Mouse (Mus musculus) heart, embryonic 12.5 days (tissue): ENCODE results near the gene Sectm1b. TPM values are rescaled to one million over a fixed set of nuclear protein-coding genes. Genes with fewer than 3 reads are reported as not detected.
A peak's percentile ranks its signal among the peaks of the same experiment; 100 is the strongest.
"Not testable (repeated sequence)": the region's sequence is repeated elsewhere in the genome, so short reads cannot be mapped to it uniquely, and the experiment has no call there.

Experiments
- ATAC-seq: fragments of 200-750 bp; cut with Nextera tagmentation; 2 replicates; pipeline ENCODE4 v1.8.0; 2017; ENCODE audit warnings: moderate TSS enrichment, moderate library complexity; ENCODE audit not compliant: insufficient number of reproducible peaks, low FRiP score
- H3K27ac ChIP-seq: fragments of 300-500 bp; sonication (generic); 2 replicates; pipeline ENCODE4 v1.5.1; 2016; ENCODE audit warnings: mild to moderate bottlenecking, moderate library complexity; ENCODE audit not compliant: poor library complexity, severe bottlenecking
- H3K27me3 ChIP-seq: fragments of 300-500 bp; sonication (generic); replicated peaks from 2 replicates; pipeline ENCODE4 v1.6.1; 2016; ENCODE audit warnings: mild to moderate bottlenecking, moderate library complexity
- H3K36me3 ChIP-seq: fragments of 300-500 bp; sonication (generic); 2 replicates; pipeline ENCODE4 v1.6.1; 2016; ENCODE audit warnings: mild to moderate bottlenecking, moderate library complexity
- H3K4me1 ChIP-seq: fragments of 300-500 bp; sonication (generic); replicated peaks from 2 replicates; pipeline ENCODE4 v1.6.1; 2016; ENCODE audit warnings: mild to moderate bottlenecking
- H3K4me2 ChIP-seq: fragments of 300-500 bp; sonication (generic); 2 replicates; pipeline ENCODE4 v1.6.1; 2016; ENCODE audit warnings: mild to moderate bottlenecking, moderate library complexity
- H3K4me3 ChIP-seq: fragments of 300-500 bp; sonication (generic); 2 replicates; pipeline ENCODE4 v1.5.1; 2016; ENCODE audit warnings: mild to moderate bottlenecking
- H3K9ac ChIP-seq: fragments of 300-500 bp; sonication (generic); 2 replicates; pipeline ENCODE4 v1.6.1; 2016; ENCODE audit warnings: mild to moderate bottlenecking, moderate library complexity
- H3K9me3 ChIP-seq: fragments of 300-500 bp; sonication (generic); replicated peaks from 2 replicates; pipeline ENCODE4 v1.6.1; 2016; ENCODE audit warnings: mild to moderate bottlenecking, moderate library complexity
- WGBS: fragments of 180-500 bp; shearing (Covaris S2); methylation state at CpG from one replicate; pipeline ENCODE4 v1.1.7; 2016; 5-methylcytosine and 5-hydroxymethylcytosine counted together
- polyA plus RNA-seq: library from polyadenylated mRNA; unstranded; fragments of >200 nt; fragmentation: Nextera tagmentation; extraction: Ambion mirVana; gene quantifications from 2 replicates; pipeline ENCODE4 v1.2.1, GENCODE M21; 2016

The Sectm1b gene
- polyA plus RNA-seq, 1 experiment from 2014 or later = not detected

- no peak overlapping the region for H3K27ac ChIP-seq
- H3K4me1 ChIP-seq = peaks cover 7% of the 10 kb centered on the region; the same call in 1 of the 2 replicates
- H3K4me2 ChIP-seq = no peak overlapping the region
- WGBS = 66% methylated on average over 4 of the region's 4 CpGs
- no peak overlapping the region for H3K9ac ChIP-seq
- H3K9me3 ChIP-seq = no peaks in the 10 kb centered on the region
- H3K36me3 ChIP-seq = no peaks in the 10 kb centered on the region
- H3K4me3 ChIP-seq = no peak overlapping the region
- ATAC-seq = no peak
- H3K27me3 ChIP-seq = 0 out of 2 replicates have a peak, but pooled peaks cover 5% of the 10 kb centered on the region
Observed at GRCm38 (mm10) chr11:121052387-121052786, 11.0 kb downstream of the Sectm1b start.

GRCm38 (mm10) chr11:121051793-121052192, 11.6 kb downstream of the Sectm1b start:
- WGBS = 23% methylated on average over 1 of the region's 1 CpGs
- no peak for ATAC-seq
- H3K9ac ChIP-seq = no peak overlapping the region

DNA sequence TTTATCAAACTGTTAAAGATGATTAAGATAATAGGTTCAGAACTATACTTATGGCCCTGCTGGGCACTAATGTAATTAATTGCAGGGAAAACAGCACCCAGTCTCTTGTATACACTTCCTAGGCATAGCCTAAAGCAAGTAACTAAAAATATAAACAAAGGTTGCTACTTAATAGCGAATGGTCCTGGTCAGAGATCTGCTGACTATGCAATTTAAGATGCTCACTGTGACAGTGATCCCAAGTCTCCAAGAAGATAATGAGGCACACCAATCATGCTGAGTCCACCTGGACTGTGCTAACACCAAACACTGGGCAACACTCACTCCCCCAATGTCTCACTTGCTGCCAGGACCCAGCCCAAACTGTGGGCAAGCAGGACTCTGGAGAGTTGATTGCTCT, 13.5 kb downstream of the Sectm1b start:
- Histone ChIP-seq H3K27ac (no peak overlapping the region), H3K36me3 (no peaks in the 10 kb centered on the region), H3K4me1 (no peaks in the 10 kb centered on the region), H3K4me3 (no peak overlapping the region), H3K9ac (no peak overlapping the region), H3K4me2 (no peak overlapping the region), H3K27me3 (0 out of 2 replicates have a peak, but pooled peaks cover 5% of the 10 kb centered on the region), H3K9me3 (no peaks in the 10 kb centered on the region)
- ATAC-seq = no peak
- WGBS = 70% methylated on average over 1 of the region's 1 CpGs

More at GRCm38 (mm10) chr11:121051793-121052192, 11.6 kb downstream of the Sectm1b start:
- Histone ChIP-seq H3K4me1 (peaks cover 7% of the 10 kb centered on the region; the same call in 1 of the 2 replicates), H3K4me3 (no peak overlapping the region), H3K27ac (no peak overlapping the region), H3K9me3 (no peaks in the 10 kb centered on the region), H3K4me2 (no peak overlapping the region), H3K27me3 (0 out of 2 replicates have a peak, but pooled peaks cover 5% of the 10 kb centered on the region), H3K36me3 (no peaks in the 10 kb centered on the region)

GRCm38 (mm10) chr11:121047826-121048399, 15.5 kb downstream of the Sectm1b start:
- Histone ChIP-seq H3K4me3 (no peak overlapping the region), H3K27ac (no peak overlapping the region), H3K9me3 (no peaks in the 10 kb centered on the region), H3K9ac (no peak overlapping the region), H3K4me2 (no peak overlapping the region), H3K4me1 (no peaks in the 10 kb centered on the region), H3K27me3 (no peaks in the 10 kb centered on the region; the same call in 1 of the 2 replicates), H3K36me3 (no peaks in the 10 kb centered on the region)
- 62% methylated on average over 2 of the region's 2 CpGs for WGBS
- no peak for ATAC-seq

DNA sequence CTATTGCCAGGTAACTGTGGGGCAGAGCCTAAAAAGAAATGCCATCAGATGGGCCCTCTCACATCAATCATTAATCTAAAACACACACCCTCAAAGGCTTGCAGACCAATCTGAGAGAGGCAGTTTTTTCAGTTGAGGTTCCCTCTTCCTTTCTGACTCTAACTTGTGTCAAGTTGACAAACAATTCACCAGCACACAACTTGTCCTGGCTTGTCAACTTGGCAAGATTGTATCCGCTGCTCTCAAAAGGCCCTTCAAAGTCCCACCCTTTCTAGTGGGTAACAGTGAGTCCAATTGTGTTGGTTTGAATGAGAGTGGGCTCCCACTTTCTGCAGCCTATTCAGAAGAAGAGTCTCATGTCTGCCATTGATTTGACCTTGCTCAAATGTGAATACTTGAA, 18.1 kb downstream of the Sectm1b start:
- Histone ChIP-seq H3K4me1 (no peaks in the 10 kb centered on the region), H3K4me2 (no peak overlapping the region), H3K27me3 (no peaks in the 10 kb centered on the region; the same call in 1 of the 2 replicates), H3K36me3 (no peaks in the 10 kb centered on the region), H3K9me3 (no peaks in the 10 kb centered on the region), H3K4me3 (no peak overlapping the region), H3K9ac (no peak overlapping the region), H3K27ac (no peak overlapping the region)
- ATAC-seq = no peak
- 58% methylated on average over 1 of the region's 1 CpGs for WGBS

- not testable (repeated sequence) for H3K4me2 ChIP-seq, H3K27ac ChIP-seq, H3K9ac ChIP-seq, ATAC-seq, H3K9me3 ChIP-seq, H3K27me3 ChIP-seq, H3K4me1 ChIP-seq, H3K4me3 ChIP-seq, H3K36me3 ChIP-seq
- 48% methylated on average over 1 of the region's 1 CpGs for WGBS
Observed at GRCm38 (mm10) chr11:121043025-121043424, 20.3 kb downstream of the Sectm1b start.

DNA sequence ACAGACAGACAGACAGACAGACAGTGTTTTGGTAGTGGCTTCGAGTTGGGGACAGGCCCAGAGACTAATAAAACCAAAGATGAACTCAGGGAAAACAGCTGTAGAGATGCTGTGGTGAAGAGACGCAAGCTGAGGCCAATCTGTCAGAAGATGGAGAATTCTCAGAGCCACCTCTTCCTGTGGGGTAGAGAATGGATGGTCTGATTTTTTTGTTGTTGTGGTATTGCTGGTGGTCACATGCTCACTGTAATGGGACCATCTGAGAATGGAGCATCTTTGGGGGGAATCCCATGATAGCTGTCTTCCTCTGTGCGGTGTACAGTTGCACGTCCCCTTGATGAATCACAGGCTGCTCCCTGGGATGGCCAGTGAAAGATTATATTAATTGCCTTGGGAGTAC, 20.9 kb downstream of the Sectm1b start:
- Histone ChIP-seq H3K4me2 (no peak overlapping the region), H3K27me3 (peaks cover 2% of the 10 kb centered on the region; the same call in 1 of the 2 replicates), H3K9me3 (no peaks in the 10 kb centered on the region), H3K4me1 (no peaks in the 10 kb centered on the region), H3K9ac (no peak overlapping the region), H3K36me3 (no peaks in the 10 kb centered on the region), H3K4me3 (no peak overlapping the region), H3K27ac (no peak overlapping the region)
- ATAC-seq = no peak
- 74% methylated on average over 4 of the region's 4 CpGs for WGBS

DNA sequence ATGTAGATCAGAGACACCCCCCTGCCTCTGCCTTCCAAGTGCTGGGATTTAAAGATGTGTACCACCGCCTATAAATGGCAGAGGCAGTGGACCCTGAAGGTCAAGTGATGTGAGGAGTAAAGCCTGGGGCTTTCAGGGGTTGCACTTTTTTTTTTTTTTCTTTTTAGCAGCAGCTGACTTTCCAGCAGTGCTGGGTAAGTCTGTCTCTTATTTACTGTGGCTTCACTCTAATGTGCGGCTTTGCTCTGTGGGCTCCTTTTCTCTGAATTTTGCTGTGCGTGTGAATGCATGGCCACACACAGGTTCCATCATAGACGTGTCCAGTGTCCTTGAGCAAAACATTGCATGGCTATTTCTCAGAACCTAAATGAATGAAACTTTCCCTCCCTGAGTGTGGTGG, 21.7 kb downstream of the Sectm1b start:
- no peak overlapping the region for H3K4me2 ChIP-seq
- no peaks in the 10 kb centered on the region for H3K9me3 ChIP-seq
- H3K27ac ChIP-seq = no peak overlapping the region
- H3K4me3 ChIP-seq = no peak overlapping the region
- H3K27me3 ChIP-seq = peaks cover 10% of the 10 kb centered on the region
- WGBS = 66% methylated on average over 4 of the region's 4 CpGs
- H3K4me1 ChIP-seq = no peaks in the 10 kb centered on the region
- no peaks in the 10 kb centered on the region for H3K36me3 ChIP-seq
- ATAC-seq = no peak
- H3K9ac ChIP-seq = no peak overlapping the region

GRCm38 (mm10) chr11:121041212-121041611, 22.2 kb downstream of the Sectm1b start:
- Histone ChIP-seq H3K9ac (no peak overlapping the region), H3K36me3 (no peaks in the 10 kb centered on the region), H3K27me3 (peaks cover 13% of the 10 kb centered on the region), H3K9me3 (no peaks in the 10 kb centered on the region), H3K27ac (no peak overlapping the region), H3K4me3 (no peak overlapping the region), H3K4me2 (no peak overlapping the region), H3K4me1 (no peaks in the 10 kb centered on the region)
- ATAC-seq = peak; percentile 57; the same call in 1 of the 2 replicates
- WGBS = 6% methylated on average over 4 of the region's 4 CpGs

- Histone ChIP-seq H3K4me1 (no peaks in the 10 kb centered on the region), H3K9ac (no peak within 1 kb of the TSS), H3K9me3 (no peaks in the 10 kb centered on the region), H3K36me3 (no peaks in the 10 kb centered on the region), H3K4me2 (no peak within 1 kb of the TSS), H3K27ac (no peak within 1 kb of the TSS), H3K4me3 (no peak within 1 kb of the TSS), H3K27me3 (peaks cover 17% of the 10 kb centered on the region)
- no peak for ATAC-seq
- WGBS = 65% methylated on average over 5 of the region's 5 CpGs
Observed at GRCm38 (mm10) chr11:121039302-121039701, 24.1 kb downstream of the Sectm1b start, which contains the start of gene Cd7. Gene Cd7, minus strand, starts transcription at chr11:121039418.

DNA sequence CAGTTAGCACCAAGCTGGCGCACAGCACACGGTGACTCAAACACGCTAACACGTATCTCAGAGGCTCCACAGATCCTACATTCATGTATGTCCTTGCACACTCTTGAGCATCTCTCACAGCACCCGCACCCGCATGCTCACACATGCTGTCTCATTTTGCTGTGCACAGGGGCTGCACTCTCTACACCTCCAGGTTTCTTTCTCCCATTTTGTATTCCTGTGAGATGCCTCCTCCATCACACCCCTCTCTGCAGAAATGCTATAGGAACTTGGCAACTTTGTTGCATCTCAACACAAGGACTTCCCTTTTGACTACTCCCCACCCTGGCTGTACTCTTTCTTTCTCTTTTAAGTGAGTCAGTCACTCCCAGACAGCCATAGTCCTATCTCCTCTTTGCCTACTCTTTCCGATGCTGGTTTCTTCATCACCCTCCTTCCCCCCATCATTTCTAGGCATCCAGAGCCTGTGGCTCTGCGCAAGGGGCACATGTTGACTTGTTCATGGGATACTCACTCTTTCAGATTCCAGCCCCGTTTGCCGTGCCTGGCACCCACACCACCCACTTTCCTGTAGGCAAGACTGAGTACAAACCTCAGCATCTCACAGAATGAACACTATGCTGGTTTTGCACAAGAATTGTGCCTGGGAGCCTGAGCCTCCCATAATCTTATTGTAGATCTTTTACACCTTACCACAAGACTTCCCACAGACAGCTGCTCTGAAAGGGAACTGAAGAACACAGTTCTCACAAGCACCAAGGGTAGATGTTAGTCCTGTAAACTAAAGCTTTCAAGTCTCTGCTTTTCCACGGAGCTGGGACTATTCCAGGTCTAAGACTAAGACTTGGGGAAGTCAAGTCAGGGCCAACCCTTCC, 24.8 kb downstream of the Sectm1b start:
- Histone ChIP-seq H3K9me3 (no peaks in the 10 kb centered on the region), H3K27me3 (peaks cover 17% of the 10 kb centered on the region), H3K9ac (no peak overlapping the region), H3K4me3 (no peak overlapping the region), H3K36me3 (no peaks in the 10 kb centered on the region), H3K27ac (no peak overlapping the region), H3K4me2 (no peak overlapping the region), H3K4me1 (no peaks in the 10 kb centered on the region)
- no peak for ATAC-seq
- 81% methylated on average over 11 of the region's 11 CpGs for WGBS
